Mouse (Mus musculus) embryonic facial prominence, embryonic 13.5 days (tissue): ENCODE measurements at regions not wholly inside any gene's neighbourhood (a gene's known extent, or its start where the extent isn't known, plus 50 kb on each side); places are given as distances from the start of the nearest gene placed in this dataset.

Source experiments
- ATAC-seq: fragments of 200-750 bp; cut with Nextera tagmentation; 2 replicates; pipeline ENCODE4 v1.8.0; 2017; ENCODE audit warnings: low read depth; ENCODE audit not compliant: insufficient number of reproducible peaks, insufficient read depth, low FRiP score, low TSS enrichment
- H3K27ac ChIP-seq: fragments of 300-500 bp; sonication (generic); 2 replicates; pipeline ENCODE4 v1.5.1; 2015; ENCODE audit warnings: moderate library complexity, mild to moderate bottlenecking, inconsistent platforms
- H3K27me3 ChIP-seq: fragments of 300-500 bp; sonication (generic); 2 replicates; pipeline ENCODE4 v1.6.1; 2015; ENCODE audit warnings: mild to moderate bottlenecking, inconsistent platforms
- H3K36me3 ChIP-seq: fragments of 300-500 bp; sonication (generic); 2 replicates; pipeline ENCODE4 v1.6.1; 2015; ENCODE audit warnings: mild to moderate bottlenecking, inconsistent platforms
- H3K4me1 ChIP-seq: fragments of 300-500 bp; sonication (generic); 2 replicates; pipeline ENCODE4 v1.6.1; 2015; ENCODE audit warnings: inconsistent platforms
- H3K4me2 ChIP-seq: fragments of 300-500 bp; sonication (generic); 2 replicates; pipeline ENCODE4 v1.6.1; 2015; ENCODE audit warnings: moderate library complexity, mild to moderate bottlenecking, inconsistent platforms
- H3K4me3 ChIP-seq: fragments of 300-500 bp; sonication (generic); 2 replicates; pipeline ENCODE4 v1.5.1; 2015; ENCODE audit warnings: mild to moderate bottlenecking, inconsistent platforms
- H3K9ac ChIP-seq: fragments of 300-500 bp; sonication (generic); 2 replicates; pipeline ENCODE4 v1.6.1; 2015; ENCODE audit warnings: mild to moderate bottlenecking, inconsistent platforms
- H3K9me3 ChIP-seq: fragments of 300-500 bp; sonication (generic); 2 replicates; pipeline ENCODE4 v1.6.1; 2016; ENCODE audit warnings: inconsistent platforms
- WGBS: fragments of 180-500 bp; shearing (Covaris S2); methylation state at CpG from one replicate; pipeline ENCODE4 v1.1.7; 2015; ENCODE audit warnings: mixed read lengths; 5-methylcytosine and 5-hydroxymethylcytosine counted together

DNA sequence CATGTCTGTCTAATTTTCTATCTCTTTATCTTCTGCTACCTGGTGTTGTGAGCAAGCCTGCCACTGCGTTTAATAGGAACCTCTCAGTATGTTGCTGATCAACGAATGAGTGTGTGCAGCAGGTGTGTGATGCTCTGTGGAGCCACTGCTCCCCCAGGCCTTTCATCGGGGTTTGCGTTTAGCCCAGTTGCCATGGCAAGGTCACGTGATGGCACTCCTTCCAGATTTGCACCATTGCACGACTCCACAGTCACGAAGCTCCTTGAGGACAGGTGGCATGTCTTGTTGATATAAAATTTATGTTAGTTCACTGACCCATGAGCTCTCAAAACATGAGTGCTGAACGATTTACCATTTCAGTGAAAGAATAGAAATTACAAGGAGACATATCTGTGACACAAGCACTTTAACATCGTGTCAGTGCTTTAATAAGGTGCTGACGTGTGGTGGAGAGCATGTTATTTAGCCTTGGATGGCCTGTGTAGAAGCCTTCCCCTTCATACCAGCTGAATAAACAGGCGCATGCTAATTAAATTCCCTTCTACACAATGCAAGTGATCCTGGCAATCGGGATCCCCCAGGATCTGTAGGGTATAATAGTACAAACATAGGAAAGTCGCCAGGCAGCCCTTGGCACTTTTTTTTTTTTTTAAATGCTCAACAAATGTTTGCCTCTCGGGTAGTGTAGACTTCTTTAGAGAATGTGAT, 181.7 kb upstream of the Arrdc4 start:
- 54% methylated on average over 14 of the region's 14 CpGs for WGBS
- Histone ChIP-seq H3K27ac (no peak overlapping the region), H3K9ac (no peak overlapping the region), H3K4me1 (peaks cover 8% of the 10 kb centered on the region), H3K36me3 (no peaks in the 10 kb centered on the region), H3K27me3 (no peaks in the 10 kb centered on the region), H3K9me3 (no peaks in the 10 kb centered on the region), H3K4me2 (no peak overlapping the region), H3K4me3 (no peak overlapping the region)
- ATAC-seq, result no peak

DNA sequence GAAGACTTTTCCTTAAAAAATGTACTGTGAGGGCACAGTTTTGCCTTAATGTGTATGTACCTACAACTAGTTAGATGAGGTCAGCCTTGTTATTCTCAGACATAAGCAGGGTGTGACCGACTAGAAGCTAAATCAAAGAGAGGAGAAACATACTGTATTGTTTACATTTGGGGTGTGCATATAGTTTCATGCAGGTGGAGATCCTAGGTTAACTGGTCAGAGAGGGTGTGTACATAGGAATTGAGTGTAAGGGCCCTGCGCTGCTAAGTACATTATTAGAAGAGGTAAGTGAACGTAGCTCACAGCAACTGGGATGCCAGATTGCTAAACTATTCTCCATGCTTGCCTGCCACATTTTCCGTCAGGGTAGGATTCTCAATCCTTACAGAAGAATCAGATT, 180.6 kb upstream of the Arrdc4 start:
- no peak overlapping the region for H3K9ac ChIP-seq
- H3K36me3 ChIP-seq, result no peaks in the 10 kb centered on the region
- no peak overlapping the region for H3K27ac ChIP-seq
- H3K4me1 ChIP-seq, result peaks cover 11% of the 10 kb centered on the region
- no peaks in the 10 kb centered on the region for H3K27me3 ChIP-seq
- WGBS, result 83% methylated on average over 4 of the region's 4 CpGs
- H3K9me3 ChIP-seq, result no peaks in the 10 kb centered on the region
- H3K4me2 ChIP-seq, result no peak overlapping the region
- ATAC-seq, result no peak
- no peak overlapping the region for H3K4me3 ChIP-seq

DNA sequence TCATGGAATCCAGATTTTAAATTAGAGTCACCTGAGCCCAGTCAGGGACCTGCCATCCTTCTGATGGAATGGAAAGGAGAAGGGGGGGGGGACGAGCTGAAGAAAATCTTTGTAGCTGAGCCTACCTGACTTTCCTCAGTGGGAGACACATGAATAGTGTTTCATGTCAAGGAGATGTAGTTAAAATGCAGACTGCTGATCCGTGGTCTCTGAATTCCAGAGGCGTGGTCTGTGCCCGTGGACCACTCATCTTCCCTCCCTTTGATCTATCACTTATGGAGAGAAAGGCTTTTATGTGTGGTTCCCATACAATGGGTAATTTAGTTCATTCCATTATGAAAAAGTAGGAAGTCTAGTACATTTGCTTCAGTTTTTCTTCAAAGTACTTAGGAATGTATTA, 176.6 kb upstream of the Arrdc4 start:
- Histone ChIP-seq H3K9me3 (no peaks in the 10 kb centered on the region), H3K4me2 (no peak overlapping the region), H3K4me1 (peaks cover 7% of the 10 kb centered on the region), H3K27ac (no peak overlapping the region), H3K27me3 (no peaks in the 10 kb centered on the region), H3K36me3 (no peaks in the 10 kb centered on the region), H3K9ac (no peak overlapping the region), H3K4me3 (no peak overlapping the region)
- no peak for ATAC-seq
- 52% methylated on average over 4 of the region's 4 CpGs for WGBS

DNA sequence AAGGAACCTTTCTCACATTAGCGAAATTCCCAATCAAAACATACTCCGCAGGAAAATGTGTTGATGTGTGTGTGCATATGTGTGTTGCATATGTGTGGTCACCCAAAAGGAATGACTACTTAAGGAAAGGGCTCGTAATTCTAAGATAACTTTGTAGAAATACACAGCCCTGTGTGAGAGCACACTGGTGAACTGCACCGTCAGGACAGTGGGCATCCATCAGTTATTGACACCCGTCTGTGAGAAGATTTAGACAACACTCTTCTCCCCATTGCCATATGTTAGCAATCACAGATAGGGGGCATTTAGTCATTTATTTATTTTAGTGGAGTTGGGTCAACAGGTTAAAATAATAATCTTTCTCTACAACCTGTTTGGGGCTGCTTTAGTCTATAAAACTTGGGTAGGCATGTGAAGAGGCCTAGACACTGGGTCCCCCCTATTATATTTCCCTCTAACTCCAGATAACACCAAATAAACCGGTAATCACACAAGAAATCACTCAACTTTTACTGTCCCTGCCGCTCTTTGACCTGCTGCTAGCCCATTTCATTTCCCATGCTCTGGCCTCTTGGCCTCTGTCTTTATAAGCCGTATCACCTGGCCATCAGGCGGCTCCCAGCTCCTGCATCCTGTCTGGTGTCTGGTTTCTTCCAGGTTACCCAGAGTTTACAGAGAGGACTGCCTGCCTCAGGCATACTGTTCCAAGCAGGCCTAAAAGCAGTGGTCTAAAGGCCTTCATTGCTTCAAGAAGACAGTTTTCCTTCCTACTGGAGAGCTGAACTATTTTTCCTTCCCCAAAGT, 169.8 kb upstream of the Arrdc4 start:
- no peaks in the 10 kb centered on the region for H3K9me3 ChIP-seq
- peaks cover 4% of the 10 kb centered on the region; the same call in 1 of the 2 replicates for H3K27me3 ChIP-seq
- WGBS, result 38% methylated on average over 9 of the region's 9 CpGs
- no peaks in the 10 kb centered on the region for H3K36me3 ChIP-seq
- no peak overlapping the region for H3K27ac ChIP-seq
- H3K4me3 ChIP-seq, result no peak overlapping the region
- ATAC-seq, result no peak
- peaks cover 8% of the 10 kb centered on the region; the same call in 1 of the 2 replicates for H3K4me1 ChIP-seq
- no peak overlapping the region for H3K9ac ChIP-seq
- no peak overlapping the region for H3K4me2 ChIP-seq

DNA sequence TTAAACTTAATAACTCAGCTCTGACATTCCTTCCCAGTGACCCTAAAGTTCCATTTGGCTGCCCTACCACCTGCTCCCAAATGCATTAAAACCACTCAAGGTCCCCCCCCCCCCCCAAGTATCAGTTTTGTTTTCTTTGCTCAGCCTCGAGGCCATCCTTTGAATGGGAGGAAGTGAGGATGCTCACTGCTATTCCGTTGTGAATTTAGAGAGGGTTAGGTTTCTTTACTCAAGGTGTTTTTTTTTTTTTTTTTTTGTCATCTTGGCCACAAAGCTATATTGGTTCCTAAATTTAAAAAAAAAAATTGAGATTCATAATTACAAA, 168.8 kb upstream of the Arrdc4 start:
- no peaks in the 10 kb centered on the region for H3K9me3 ChIP-seq
- no peak overlapping the region for H3K4me3 ChIP-seq

DNA sequence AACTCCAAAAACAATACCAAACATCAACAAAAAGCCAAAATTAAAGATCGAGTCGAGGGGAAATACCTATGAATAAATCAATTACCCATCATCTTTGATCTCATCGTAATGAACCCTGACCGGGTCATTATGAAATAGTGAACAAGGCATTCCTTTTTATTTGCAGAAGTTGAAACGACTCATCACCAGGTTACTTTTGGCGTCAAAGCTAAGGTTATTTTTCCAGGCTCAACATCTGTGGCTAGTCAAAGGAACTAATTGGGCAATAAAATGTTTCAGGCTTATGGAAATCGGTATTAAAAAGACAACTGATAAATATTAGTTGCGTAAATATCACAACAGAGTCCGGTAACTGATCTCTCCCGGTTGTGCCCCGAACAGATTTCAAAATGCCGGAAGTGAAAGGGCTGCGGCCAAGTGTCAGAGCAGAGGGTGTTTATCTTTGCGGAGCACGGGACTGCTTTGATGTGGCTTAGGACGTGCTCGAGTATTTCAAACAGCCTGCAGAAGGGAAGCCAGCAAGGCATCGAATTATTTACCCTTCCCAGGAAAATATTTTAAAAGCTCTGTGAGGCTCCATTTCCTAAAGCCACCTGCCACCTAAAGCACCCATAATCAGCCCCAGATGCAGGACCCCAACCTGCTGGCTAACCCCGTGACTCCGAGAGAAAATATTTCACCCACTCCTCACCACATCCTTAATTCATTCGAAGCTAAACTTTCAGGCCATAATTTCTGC, 168.3 kb upstream of the Arrdc4 start:
- Histone ChIP-seq H3K4me1 (peaks cover 8% of the 10 kb centered on the region; the same call in 1 of the 2 replicates), H3K4me3 (peak overlapping the region; percentile 12; the same call in 1 of the 2 replicates), H3K36me3 (no peaks in the 10 kb centered on the region), H3K27me3 (peaks cover 4% of the 10 kb centered on the region; the same call in 1 of the 2 replicates), H3K9ac (no peak overlapping the region), H3K9me3 (no peaks in the 10 kb centered on the region), H3K4me2 (peak overlapping the region; percentile 49), H3K27ac (no peak overlapping the region)
- WGBS, result 10% methylated on average over 21 of the region's 21 CpGs
- ATAC-seq, result no peak

More for the DNA sequence above, 168.8 kb upstream of the Arrdc4 start:
- H3K4me1 ChIP-seq, result peaks cover 8% of the 10 kb centered on the region; the same call in 1 of the 2 replicates
- H3K4me2 ChIP-seq, result no peak overlapping the region; the same call in 1 of the 2 replicates
- peaks cover 4% of the 10 kb centered on the region; the same call in 1 of the 2 replicates for H3K27me3 ChIP-seq
- ATAC-seq, result no peak
- no peak overlapping the region for H3K9ac ChIP-seq
- H3K27ac ChIP-seq, result no peak overlapping the region
- WGBS, result 1% methylated on average over 2 of the region's 2 CpGs
- no peaks in the 10 kb centered on the region for H3K36me3 ChIP-seq

DNA sequence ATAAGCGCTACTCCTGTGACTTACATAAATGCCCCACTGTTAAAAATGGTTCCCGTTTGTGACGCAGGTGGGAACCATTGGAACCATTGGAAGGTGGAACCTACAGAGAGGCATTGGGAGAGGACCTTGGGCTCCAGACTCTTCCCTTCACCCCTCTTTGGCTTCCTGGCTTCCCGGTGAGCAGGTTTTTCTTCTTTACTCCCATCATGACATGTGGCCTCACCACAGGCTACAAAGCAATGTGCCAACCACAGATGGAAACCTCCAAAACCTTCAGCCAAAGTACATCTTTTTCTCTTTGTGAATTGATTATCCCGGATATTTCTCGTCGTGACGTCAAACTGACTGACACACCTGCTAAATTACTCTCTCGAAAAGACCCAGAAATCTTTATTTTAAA, 166.9 kb upstream of the Arrdc4 start:
- H3K9ac ChIP-seq, result no peak overlapping the region
- no peaks in the 10 kb centered on the region for H3K36me3 ChIP-seq
- peaks cover 4% of the 10 kb centered on the region; the same call in 1 of the 2 replicates for H3K27me3 ChIP-seq
- 80% methylated on average over 9 of the region's 9 CpGs for WGBS
- ATAC-seq, result no peak
- no peak overlapping the region for H3K4me2 ChIP-seq
- peaks cover 8% of the 10 kb centered on the region; the same call in 1 of the 2 replicates for H3K4me1 ChIP-seq
- no peak overlapping the region for H3K4me3 ChIP-seq
- no peaks in the 10 kb centered on the region for H3K9me3 ChIP-seq
- no peak overlapping the region for H3K27ac ChIP-seq

DNA sequence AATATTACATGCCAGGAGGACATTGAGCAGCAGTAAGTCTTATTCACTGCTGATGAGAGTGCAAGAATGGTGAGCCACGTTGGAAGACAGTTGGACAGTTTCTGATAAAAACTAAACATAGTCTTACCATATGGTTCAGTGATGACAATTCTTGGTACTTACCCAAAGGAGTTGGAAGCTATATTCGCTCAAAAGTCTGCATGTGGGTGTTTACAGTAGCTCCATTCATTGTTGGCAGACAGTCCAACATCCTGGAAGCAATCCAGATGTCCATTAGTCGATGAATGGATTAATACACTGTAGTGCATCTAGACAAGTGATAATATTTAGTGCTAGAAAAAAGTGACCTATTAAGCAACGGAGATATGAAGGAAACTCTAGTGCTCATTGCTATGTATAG, 165.3 kb upstream of the Arrdc4 start:
- H3K9me3 ChIP-seq, result no peaks in the 10 kb centered on the region
- 75% methylated on average over 4 of the region's 4 CpGs for WGBS
- ATAC-seq, result no peak

DNA sequence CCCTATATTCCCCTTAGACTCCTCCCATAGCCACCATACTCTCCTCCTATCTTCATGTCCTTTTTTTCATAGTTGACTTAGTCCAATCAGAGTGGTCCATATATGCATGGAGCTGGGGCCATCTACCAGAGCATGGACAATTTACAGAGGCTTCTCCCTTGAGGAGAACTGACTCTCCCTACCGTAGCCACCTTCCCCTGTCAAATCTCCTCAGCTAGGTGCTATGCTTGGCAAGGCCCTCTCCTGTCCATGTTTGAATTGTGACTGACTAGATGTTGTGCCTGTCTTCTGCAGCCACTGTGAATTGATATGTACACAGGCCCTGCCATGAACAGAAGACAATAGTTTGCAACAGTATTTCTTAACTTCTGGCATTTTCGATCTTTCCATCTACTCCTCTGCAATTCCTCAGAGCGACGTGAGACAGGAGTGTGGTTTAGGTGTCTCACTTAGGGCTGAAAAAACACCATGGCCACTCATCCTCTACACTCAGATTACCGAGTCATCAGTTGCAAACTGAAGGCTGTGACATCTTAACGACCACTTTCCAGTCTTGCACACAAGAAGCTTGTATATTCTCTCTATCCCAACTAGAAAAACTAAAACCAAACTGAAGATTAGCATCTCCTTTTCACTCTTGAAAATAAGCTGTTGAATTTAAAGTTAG, 163.1 kb upstream of the Arrdc4 start:
- Histone ChIP-seq H3K4me1 (peaks cover under 1% of the 10 kb centered on the region; the same call in 1 of the 2 replicates), H3K36me3 (no peaks in the 10 kb centered on the region), H3K9ac (no peak overlapping the region), H3K4me2 (no peak overlapping the region), H3K9me3 (no peaks in the 10 kb centered on the region), H3K4me3 (no peak overlapping the region), H3K27ac (no peak overlapping the region), H3K27me3 (peaks cover 4% of the 10 kb centered on the region; the same call in 1 of the 2 replicates)
- 70% methylated on average over 6 of the region's 6 CpGs for WGBS
- no peak for ATAC-seq

More for the DNA sequence above, 165.3 kb upstream of the Arrdc4 start:
- Histone ChIP-seq H3K4me2 (no peak overlapping the region), H3K27me3 (peaks cover 4% of the 10 kb centered on the region; the same call in 1 of the 2 replicates), H3K4me3 (no peak overlapping the region), H3K4me1 (peaks cover 8% of the 10 kb centered on the region; the same call in 1 of the 2 replicates), H3K27ac (no peak overlapping the region), H3K36me3 (no peaks in the 10 kb centered on the region), H3K9ac (no peak overlapping the region)

DNA sequence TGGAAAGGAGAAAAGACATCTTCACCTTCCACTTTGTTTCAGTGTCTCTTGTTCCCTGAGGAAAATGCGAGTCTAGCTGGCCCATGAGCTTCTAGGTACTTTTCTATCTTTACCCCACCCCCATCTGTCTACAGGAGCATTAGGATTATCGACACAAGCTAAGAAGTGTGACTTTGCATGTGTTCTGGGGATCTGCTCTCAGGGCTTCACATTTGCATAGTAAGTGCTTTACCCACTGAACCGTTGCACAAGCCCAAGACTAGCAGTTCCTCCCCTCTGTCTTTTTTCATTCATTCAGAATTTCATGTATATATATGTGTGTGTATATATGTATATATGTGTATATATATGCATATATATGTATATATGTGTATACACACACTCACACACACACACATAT, 162.5 kb upstream of the Arrdc4 start:
- no peak for ATAC-seq
- no peak overlapping the region for H3K4me3 ChIP-seq
- no peaks in the 10 kb centered on the region for H3K36me3 ChIP-seq
- 89% methylated on average over 3 of the region's 3 CpGs for WGBS
- H3K4me1 ChIP-seq, result no peaks in the 10 kb centered on the region
- no peak overlapping the region for H3K27ac ChIP-seq
- H3K4me2 ChIP-seq, result no peak overlapping the region
- H3K27me3 ChIP-seq, result peaks cover 4% of the 10 kb centered on the region; the same call in 1 of the 2 replicates
- no peak overlapping the region for H3K9ac ChIP-seq
- no peaks in the 10 kb centered on the region for H3K9me3 ChIP-seq

DNA sequence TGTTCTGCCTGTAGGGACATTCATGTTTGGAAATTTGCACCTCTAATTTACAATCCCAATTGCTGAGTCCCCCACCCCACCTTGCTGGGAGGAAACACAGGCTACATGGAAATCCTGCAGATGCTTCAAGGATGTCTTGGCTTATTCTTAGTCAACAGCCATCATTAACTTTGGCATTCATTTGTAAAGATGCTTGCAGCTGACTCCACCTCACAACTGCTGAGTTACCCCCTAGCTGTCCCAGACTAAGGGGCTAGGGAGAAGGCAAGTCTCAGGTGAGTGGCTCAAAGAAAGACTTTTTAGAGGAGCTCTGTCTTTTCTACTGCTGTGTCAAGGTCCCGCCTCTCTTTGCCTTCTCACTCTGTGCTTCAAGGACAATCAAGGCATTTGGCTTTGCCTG, 160.7 kb upstream of the Arrdc4 start:
- Histone ChIP-seq H3K27me3 (no peaks in the 10 kb centered on the region), H3K4me2 (no peak overlapping the region), H3K4me3 (no peak overlapping the region), H3K36me3 (no peaks in the 10 kb centered on the region), H3K4me1 (no peaks in the 10 kb centered on the region), H3K27ac (no peak overlapping the region), H3K9ac (no peak overlapping the region), H3K9me3 (no peaks in the 10 kb centered on the region)
- WGBS, result 100% methylated on average over 1 of the region's 1 CpGs
- no peak for ATAC-seq
